Mouse (Mus musculus): ENCODE measurements around the gene Micu1.

DNA sequence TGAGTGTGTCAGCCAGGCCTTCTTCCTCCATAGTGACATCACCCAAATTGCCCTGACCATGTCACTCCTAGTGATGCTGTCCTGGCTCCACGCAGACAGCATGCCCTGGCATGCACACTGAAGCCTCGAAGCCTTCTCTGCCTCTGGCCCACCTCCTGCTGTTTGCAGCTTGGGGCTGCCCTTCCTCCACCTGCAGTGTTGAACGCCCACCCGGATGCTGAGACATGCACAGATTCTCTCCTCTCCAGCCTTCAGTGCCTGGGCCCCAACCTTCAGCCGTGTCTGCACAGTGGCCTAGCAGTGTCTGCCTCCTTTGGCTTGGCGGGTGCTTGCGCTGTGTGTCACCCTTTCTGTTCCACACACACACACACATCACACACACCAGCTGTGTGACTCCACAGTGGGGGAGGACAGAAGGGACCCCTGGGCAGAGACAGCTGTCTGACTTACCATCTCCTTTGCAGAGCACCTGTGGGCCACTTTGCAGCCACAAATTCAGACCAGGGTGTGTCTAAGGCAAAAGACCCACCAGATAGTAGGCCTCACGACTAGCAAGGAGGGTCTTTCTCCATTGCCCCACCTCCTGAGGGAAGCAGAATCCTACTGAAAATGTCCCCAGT, 199.8 kb downstream of the Micu1 start:
- TF ChIP-seq CTCF (IDR thresholded peaks at IDR 0.05; ENCODE audit: low read depth) (no peak), EP300 (IDR thresholded peaks at IDR 0.05; ENCODE audit: low read depth) (no peak)
